Mouse (Mus musculus): ENCODE data around the gene Rgs6.

The Rgs6 gene

GRCm38 (mm10) chr12:82762046-82762445 is 174.0 kb downstream of the Rgs6 start:
- DNase-seq (ENCODE audit: low spot score): no peak

GRCm38 (mm10) chr12:82768726-82769125 is 180.6 kb downstream of the Rgs6 start:
- no peak for DNase-seq (ENCODE audit: low spot score)

- no peak for DNase-seq (ENCODE audit: low spot score)
These were observed 184.1 kb downstream of the Rgs6 start for GRCm38 (mm10) chr12:82772215-82772614.

- DNase-seq (ENCODE audit: low spot score): no peak
These were observed 186.5 kb downstream of the Rgs6 start for GRCm38 (mm10) chr12:82774576-82774975.

GRCm38 (mm10) chr12:82776686-82777085 is 188.6 kb downstream of the Rgs6 start:
- DNase-seq (ENCODE audit: low spot score): no peak

- no peak for DNase-seq (ENCODE audit: low spot score)
These were observed 192.8 kb downstream of the Rgs6 start for GRCm38 (mm10) chr12:82780936-82781335.

GRCm38 (mm10) chr12:82781414-82781813 is 193.3 kb downstream of the Rgs6 start:
- no peak for DNase-seq (ENCODE audit: low spot score)

GRCm38 (mm10) chr12:82792122-82792521 is 204.0 kb downstream of the Rgs6 start:
- no peak for DNase-seq (ENCODE audit: low spot score)

GRCm38 (mm10) chr12:82799892-82800291 is 211.8 kb downstream of the Rgs6 start:
- DNase-seq (ENCODE audit: low spot score): no peak

- DNase-seq (ENCODE audit: low spot score): no peak
These were observed 213.6 kb downstream of the Rgs6 start for GRCm38 (mm10) chr12:82801736-82802135.

- DNase-seq (ENCODE audit: low spot score): no peak
These were observed 214.6 kb downstream of the Rgs6 start for GRCm38 (mm10) chr12:82802711-82803110.

GRCm38 (mm10) chr12:82805167-82805566 is 217.1 kb downstream of the Rgs6 start:
- no peak for DNase-seq (ENCODE audit: low spot score)

GRCm38 (mm10) chr12:82810631-82811030 is 222.5 kb downstream of the Rgs6 start:
- no peak for DNase-seq (ENCODE audit: low spot score)

- no peak for DNase-seq (ENCODE audit: low spot score)
These were observed 227.9 kb downstream of the Rgs6 start for GRCm38 (mm10) chr12:82815982-82816381.

- DNase-seq (ENCODE audit: low spot score): no peak
These were observed 231.2 kb downstream of the Rgs6 start for GRCm38 (mm10) chr12:82819328-82819727.

- DNase-seq (ENCODE audit: low spot score): no peak
These were observed 231.9 kb downstream of the Rgs6 start for GRCm38 (mm10) chr12:82819991-82820390.

GRCm38 (mm10) chr12:82822821-82823620 is 234.9 kb downstream of the Rgs6 start:
- DNase-seq (ENCODE audit: low spot score): no peak

- DNase-seq (ENCODE audit: low spot score): no peak
These were observed 242.2 kb downstream of the Rgs6 start for GRCm38 (mm10) chr12:82830333-82830732.

GRCm38 (mm10) chr12:82838544-82838943 is 250.5 kb downstream of the Rgs6 start:
- DNase-seq (ENCODE audit: low spot score): no peak

- DNase-seq (ENCODE audit: low spot score): no peak
These were observed 253.5 kb downstream of the Rgs6 start for GRCm38 (mm10) chr12:82841566-82841965.

- no peak for DNase-seq (ENCODE audit: low spot score)
These were observed 260.3 kb downstream of the Rgs6 start for GRCm38 (mm10) chr12:82848304-82848872.

- no peak for DNase-seq (ENCODE audit: low spot score)
These were observed 266.8 kb downstream of the Rgs6 start for GRCm38 (mm10) chr12:82854902-82855301.

GRCm38 (mm10) chr12:82855333-82856107 is 267.4 kb downstream of the Rgs6 start:
- DNase-seq (ENCODE audit: low spot score): no peak
